Mouse (Mus musculus) hindbrain, embryonic 14.5 days (tissue): ENCODE results near the gene Mmab. TPM values are rescaled to one million over a fixed set of nuclear protein-coding genes. Genes with fewer than 3 reads are reported as not detected.

ENCODE experiments used
- ATAC-seq: fragments of 200-750 bp; cut with Nextera tagmentation; 2 replicates; pipeline ENCODE4 v1.8.0; 2017; ENCODE audit warnings: moderate number of reproducible peaks, mild to moderate bottlenecking, moderate TSS enrichment, moderate library complexity; ENCODE audit not compliant: low FRiP score
- DNase-seq: peaks from one replicate; pipeline ENCODE4 v3.0.0-alpha.2; 2015; ENCODE audit warnings: low spot score
- H3K27ac ChIP-seq: fragments of 300-500 bp; sonication (generic); 2 replicates; pipeline ENCODE4 v1.5.1; 2014; ENCODE audit warnings: mild to moderate bottlenecking, moderate library complexity
- H3K27me3 ChIP-seq: fragments of 300-500 bp; sonication (generic); 2 replicates; pipeline ENCODE4 v1.6.1; 2014; ENCODE audit warnings: mild to moderate bottlenecking, low read length, mixed read lengths; ENCODE audit not compliant: control insufficient read depth, insufficient read depth
- H3K36me3 ChIP-seq: fragments of 300-500 bp; sonication (generic); replicated peaks from 2 replicates; pipeline ENCODE4 v1.6.1; 2014; ENCODE audit not compliant: control insufficient read depth, insufficient read depth
- H3K4me1 ChIP-seq: fragments of 300-500 bp; sonication (generic); replicated peaks from 2 replicates; pipeline ENCODE4 v1.6.1; 2014; ENCODE audit warnings: antibody characterized with exemption, low read length, mixed read lengths; ENCODE audit not compliant: control insufficient read depth, insufficient read depth
- H3K4me2 ChIP-seq: fragments of 300-500 bp; sonication (generic); replicated peaks from 2 replicates; pipeline ENCODE4 v1.6.1; 2014; ENCODE audit warnings: mild to moderate bottlenecking, moderate library complexity
- H3K4me3 ChIP-seq: fragments of 300-500 bp; sonication (generic); replicated peaks from 2 replicates; pipeline ENCODE4 v1.5.1; 2014; ENCODE audit warnings: mild to moderate bottlenecking, low read length
- H3K9ac ChIP-seq: fragments of 300-500 bp; sonication (generic); 2 replicates; pipeline ENCODE4 v1.6.1; 2014
- H3K9me3 ChIP-seq: fragments of 300-500 bp; sonication (generic); 2 replicates; pipeline ENCODE4 v1.6.1; 2016; ENCODE audit warnings: low read length; ENCODE audit not compliant: control insufficient read depth
- WGBS: fragments of 180-500 bp; shearing (Covaris S2); extraction: QIAGEN DNeasy Blood & Tissue Kit; methylation state at CpG from one replicate; pipeline ENCODE4 v1.1.7; 2014; 5-methylcytosine and 5-hydroxymethylcytosine counted together
- microRNA-seq: library from miRNA; unstranded; fragments of <30 nt; microRNA quantifications from one replicate; pipeline ENCODE4, GENCODE M21; 2016
- polyA plus RNA-seq: library from polyadenylated mRNA; unstranded; fragments of >200 nt; fragmentation: Nextera tagmentation; extraction: Ambion mirVana; gene quantifications from 2 replicates; pipeline ENCODE4 v1.2.1, GENCODE M21; 2014

Mmab gene
- polyA plus RNA-seq, 1 experiment from 2014 or later: 30.7 TPM

GRCm38 (mm10) chr5:114406592-114406991 is 37.3 kb downstream of the Mmab start:
- Histone ChIP-seq H3K27ac (no peak overlapping the region), H3K27me3 (no peaks in the 10 kb centered on the region), H3K4me2 (no peak overlapping the region), H3K9ac (no peak overlapping the region), H3K4me1 (no peaks in the 10 kb centered on the region), H3K36me3 (peaks cover 100% of the 10 kb centered on the region), H3K9me3 (no peaks in the 10 kb centered on the region), H3K4me3 (no peak overlapping the region)
- WGBS: 94% methylated on average over 14 of the region's 14 CpGs
- DNase-seq: no peak
- no peak for ATAC-seq

- Histone ChIP-seq H3K9me3 (no peaks in the 10 kb centered on the region), H3K4me1 (no peaks in the 10 kb centered on the region), H3K9ac (no peak overlapping the region), H3K36me3 (peaks cover 92% of the 10 kb centered on the region), H3K4me3 (no peak overlapping the region), H3K4me2 (no peak overlapping the region), H3K27me3 (no peaks in the 10 kb centered on the region), H3K27ac (no peak overlapping the region)
- DNase-seq (no peak), ATAC-seq (no peak)
- 93% methylated on average over 9 of the region's 9 CpGs for WGBS
These were observed 50.7 kb downstream of the Mmab start for GRCm38 (mm10) chr5:114393169-114393568.

- Histone ChIP-seq H3K27me3 (no peaks in the 10 kb centered on the region), H3K4me1 (peaks cover 12% of the 10 kb centered on the region), H3K4me2 (no peak overlapping the region), H3K9ac (no peak overlapping the region), H3K4me3 (no peak overlapping the region), H3K9me3 (no peaks in the 10 kb centered on the region), H3K36me3 (peaks cover 52% of the 10 kb centered on the region), H3K27ac (no peak overlapping the region)
- no peak for DNase-seq
- ATAC-seq: no peak
- WGBS: 93% methylated on average over 8 of the region's 8 CpGs
These were observed 59.4 kb downstream of the Mmab start for GRCm38 (mm10) chr5:114384448-114384847.

- Histone ChIP-seq H3K9ac (no peak overlapping the region), H3K36me3 (peaks cover 41% of the 10 kb centered on the region), H3K4me2 (no peak overlapping the region), H3K27me3 (no peaks in the 10 kb centered on the region), H3K4me3 (no peak overlapping the region), H3K9me3 (no peaks in the 10 kb centered on the region), H3K27ac (no peak overlapping the region), H3K4me1 (peaks cover 22% of the 10 kb centered on the region)
- ATAC-seq: no peak
- WGBS: 75% methylated on average over 9 of the region's 9 CpGs
- DNase-seq: no peak
These were observed 60.5 kb downstream of the Mmab start for GRCm38 (mm10) chr5:114383184-114383904.

Small RNA genes lying within 50 kb of the gene (microRNA-seq; reads per million reads assigned to microRNA genes)
- not detected for gene Mir7027

Other genes starting within 250 kb of the Mmab start
- gene Foxn4, start 170.3 kb downstream of the Mmab start, polyA plus RNA-seq: 0.24 and 0.56 TPM in 2 replicates
- 0.64 TPM in 2 replicates for gene Myo1h, start 154.9 kb downstream of the Mmab start, polyA plus RNA-seq
- gene Kctd10, start 63.6 kb downstream of the Mmab start, polyA plus RNA-seq: 60.9 and 67.9 TPM in 2 replicates
- gene Ube3b, start 63.5 kb downstream of the Mmab start, polyA plus RNA-seq: 45.9 and 48.2 TPM in 2 replicates
- gene Mvk, start 209 bp upstream of the Mmab start, polyA plus RNA-seq: 76.9 and 81.2 TPM in 2 replicates
- 6.6 and 6.7 TPM in 2 replicates for gene Fam222a, start 124.0 kb upstream of the Mmab start, polyA plus RNA-seq
- gene Trpv4, start 214.4 kb upstream of the Mmab start, polyA plus RNA-seq: 1.1 and 1.4 TPM in 2 replicates
- 33.7 and 38.9 TPM in 2 replicates for gene Gltp, start 246.9 kb upstream of the Mmab start, polyA plus RNA-seq